Mouse (Mus musculus) MEL (cell line): ENCODE measurements at regions not wholly inside any gene's neighbourhood (a gene's known extent, or its start where the extent isn't known, plus 50 kb on each side); places are given as distances from the start of the nearest gene placed in this dataset.

Experiments
- DNase-seq: peaks from one replicate; pipeline ENCODE4 v3.0.0; 2011; ENCODE audit warnings: low read depth, low spot score
- H3K27ac ChIP-seq: 2 replicates; pipeline ENCODE4 v1.5.1; 2012; ENCODE audit warnings: low read depth, mild to moderate bottlenecking, control low read depth, low read length, moderate library complexity; ENCODE audit not compliant: control insufficient read depth
- H3K27me3 ChIP-seq, 2 experiments: fragments of 150-350 bp in 1 of 2; sonication (generic) in 1 of 2; 2 replicates each; pipeline ENCODE4 v1.6.1; 2012; ENCODE audit warnings: low read length in 2 of 2, mild to moderate bottlenecking in 2 of 2, improper control_type of control experiment in 1 of 2, moderate library complexity in 1 of 2; ENCODE audit not compliant: insufficient read depth in 2 of 2, control insufficient read depth in 1 of 2
- H3K36me3 ChIP-seq, 2 experiments: 2 replicates each; pipeline ENCODE4 v1.6.1; 2012 to 2014; ENCODE audit warnings: low read length in 2 of 2, improper control_type of control experiment in 1 of 2, inconsistent platforms in 1 of 2, mild to moderate bottlenecking in 1 of 2; ENCODE audit not compliant: insufficient read depth in 2 of 2, control insufficient read depth in 1 of 2
- H3K4me1 ChIP-seq, 2 experiments: fragments of 150-350 bp in 1 of 2; sonication (generic) in 1 of 2; 2 replicates each; pipeline ENCODE4 v1.6.1; 2012; ENCODE audit warnings: low read length in 2 of 2, improper control_type of control experiment in 1 of 2, mild to moderate bottlenecking in 1 of 2; ENCODE audit not compliant: insufficient read depth in 2 of 2, control insufficient read depth in 1 of 2
- H3K4me3 ChIP-seq, 2 experiments: fragments of 150-350 bp in 1 of 2; sonication (generic) in 1 of 2; 2 replicates each; pipeline ENCODE4 v1.5.1; 2012; ENCODE audit warnings: low read depth in 2 of 2, low read length in 2 of 2, mild to moderate bottlenecking in 2 of 2, moderate library complexity in 2 of 2, control low read depth in 1 of 2, improper control_type of control experiment in 1 of 2; ENCODE audit not compliant: control insufficient read depth in 1 of 2, insufficient read depth in 1 of 2
- H3K79me2 ChIP-seq: 2 replicates; pipeline ENCODE4 v1.6.1; 2012; ENCODE audit warnings: mild to moderate bottlenecking, low read length, moderate library complexity; ENCODE audit not compliant: control insufficient read depth, poor library complexity, insufficient read depth
- H3K9ac ChIP-seq: 2 replicates; pipeline ENCODE4 v1.6.1; 2012; ENCODE audit warnings: low read depth, mild to moderate bottlenecking, control low read depth, low read length, moderate library complexity; ENCODE audit not compliant: control insufficient read depth, poor library complexity, severe bottlenecking
- H3K9me3 ChIP-seq: fragments of 150-350 bp; sonication (generic); replicated peaks from 2 replicates; pipeline ENCODE4 v1.6.1; 2012; ENCODE audit warnings: mild to moderate bottlenecking, low read length, improper control_type of control experiment, moderate library complexity; ENCODE audit not compliant: insufficient read depth
- BHLHE40 ChIP-seq: IDR thresholded peaks from 2 replicates; pipeline ENCODE4 v1.6.1; 2012; ENCODE audit warnings: low read depth, mild to moderate bottlenecking, inconsistent platforms, low read length, improper control_type of control experiment, borderline replicate concordance
- CHD2 ChIP-seq: IDR thresholded peaks from 2 replicates; pipeline ENCODE4 v1.6.1; 2011; ENCODE audit warnings: low read length, improper control_type of control experiment
- CTCF ChIP-seq, 3 experiments: IDR thresholded peaks in 2 of 3; conservative IDR thresholded peaks in 1 of 3; 2 replicates each; pipeline ENCODE4 v1.5.1; 2011 to 2012; ENCODE audit warnings: low read length in 3 of 3, low read depth in 2 of 3, mild to moderate bottlenecking in 2 of 3, improper control_type of control experiment in 1 of 3, inconsistent platforms in 1 of 3, mixed read lengths in 1 of 3, moderate library complexity in 1 of 3; ENCODE audit not compliant: control insufficient read depth in 1 of 3, insufficient read depth in 1 of 3, poor library complexity in 1 of 3, severe bottlenecking in 1 of 3
- E2F4 ChIP-seq: IDR thresholded peaks from 2 replicates; pipeline ENCODE4 v1.6.1; 2011; ENCODE audit warnings: low read depth, low read length, improper control_type of control experiment, borderline replicate concordance
- HCFC1 ChIP-seq: IDR thresholded peaks from 2 replicates; pipeline ENCODE4 v1.6.1; 2012; ENCODE audit warnings: low read depth, mild to moderate bottlenecking, inconsistent platforms, low read length, improper control_type of control experiment, moderate library complexity
- KAT2A ChIP-seq: conservative IDR thresholded peaks from 2 replicates; pipeline ENCODE4 v1.6.1; 2012; ENCODE audit warnings: low read depth, low read length, improper control_type of control experiment, inconsistent platforms
- MEF2A ChIP-seq: IDR thresholded peaks from 2 replicates; pipeline ENCODE4 v1.6.1; 2014; ENCODE audit warnings: low read depth, mild to moderate bottlenecking, inconsistent platforms, low read length, improper control_type of control experiment; ENCODE audit not compliant: poor library complexity, insufficient replicate concordance, severe bottlenecking; ENCODE audit errors: extremely low read depth
- POLR2AphosphoS2 ChIP-seq: IDR thresholded peaks from 2 replicates; pipeline ENCODE4 v1.6.1; 2011; ENCODE audit warnings: low read length, improper control_type of control experiment
- POLR2AphosphoS5 ChIP-seq: IDR thresholded peaks from 2 replicates; pipeline ENCODE4 v1.6.1; 2012; ENCODE audit warnings: low read depth, borderline replicate concordance, mild to moderate bottlenecking, inconsistent platforms, low read length, moderate library complexity, mixed read lengths
- RAD21 ChIP-seq: IDR thresholded peaks from 2 replicates; pipeline ENCODE4 v1.6.1; 2011; ENCODE audit warnings: mild to moderate bottlenecking, low read depth, low read length, improper control_type of control experiment
- RCOR1 ChIP-seq: IDR thresholded peaks from 2 replicates; pipeline ENCODE4 v1.6.1; 2012; ENCODE audit warnings: low read depth, mild to moderate bottlenecking, inconsistent platforms, low read length, improper control_type of control experiment
- SIN3A ChIP-seq: IDR thresholded peaks from 2 replicates; pipeline ENCODE4 v1.6.1; 2012; ENCODE audit warnings: low read length, improper control_type of control experiment, inconsistent platforms
- SMC3 ChIP-seq: IDR thresholded peaks from 2 replicates; pipeline ENCODE4 v1.6.1; 2011; ENCODE audit warnings: low read depth, low read length, improper control_type of control experiment
- TAL1 ChIP-seq: IDR thresholded peaks from 2 replicates; pipeline ENCODE4 v1.6.1; 2012; ENCODE audit warnings: mild to moderate bottlenecking, inconsistent platforms, low read length, moderate library complexity, mixed read lengths
- TBP ChIP-seq: IDR thresholded peaks from 2 replicates; pipeline ENCODE4 v1.8.0; 2011; ENCODE audit warnings: low read depth, low read length, improper control_type of control experiment
- UBTF ChIP-seq: IDR thresholded peaks from 2 replicates; pipeline ENCODE4 v1.6.1; 2012; ENCODE audit warnings: low read depth, mild to moderate bottlenecking, inconsistent platforms, low read length, improper control_type of control experiment, moderate library complexity, borderline replicate concordance; ENCODE audit not compliant: insufficient read depth
- USF1 ChIP-seq: IDR thresholded peaks from 2 replicates; pipeline ENCODE4 v1.6.1; 2014; ENCODE audit warnings: low read depth, mild to moderate bottlenecking, inconsistent platforms, low read length, improper control_type of control experiment, moderate library complexity
- USF2 ChIP-seq, 2 experiments: IDR thresholded peaks; 2 replicates each; pipeline ENCODE4 v1.6.1; 2011 to 2012; ENCODE audit warnings: improper control_type of control experiment in 2 of 2, low read length in 2 of 2, borderline replicate concordance in 1 of 2, inconsistent platforms in 1 of 2, low read depth in 1 of 2, mild to moderate bottlenecking in 1 of 2; ENCODE audit not compliant: insufficient read depth in 1 of 2
- ZC3H11A ChIP-seq: IDR thresholded peaks from 2 replicates; pipeline ENCODE4 v1.6.1; 2012; ENCODE audit warnings: low read depth, mild to moderate bottlenecking, inconsistent platforms, low read length, improper control_type of control experiment
- ZKSCAN1 ChIP-seq: IDR thresholded peaks from 2 replicates; pipeline ENCODE4 v1.6.1; 2012; ENCODE audit warnings: low read depth, mild to moderate bottlenecking, inconsistent platforms, low read length, improper control_type of control experiment, moderate library complexity
- ZNF384 ChIP-seq: IDR thresholded peaks from 2 replicates; pipeline ENCODE4 v1.6.1; 2012; ENCODE audit warnings: low read depth, mild to moderate bottlenecking, inconsistent platforms, low read length, improper control_type of control experiment

DNA sequence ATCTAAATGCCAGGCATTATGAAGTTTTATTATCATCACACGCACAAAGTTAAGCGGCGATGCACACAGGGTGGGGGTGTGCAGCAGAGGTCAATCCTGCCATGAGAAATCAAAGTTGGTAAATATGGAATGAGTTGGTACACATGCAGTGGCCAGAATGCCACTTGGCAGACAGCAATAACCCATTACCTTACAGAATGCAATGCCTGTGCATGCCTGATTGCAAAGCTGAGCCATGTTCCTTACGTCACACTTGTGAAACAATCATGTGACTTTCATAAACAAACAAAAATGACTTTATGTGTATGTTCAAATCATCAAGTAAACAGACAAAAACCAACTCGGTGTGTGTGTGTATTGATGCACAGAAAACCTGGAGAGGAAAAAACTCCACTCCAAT, 208.5 kb upstream of the Mkln1 start:
- no peak for DNase-seq
- Histone ChIP-seq H3K36me3 (peaks cover 0 to 6% of the 10 kb centered on the region in 2 experiments; a peak in 2 of 4 replicates), H3K27me3 (no peaks in the 10 kb centered on the region)

DNA sequence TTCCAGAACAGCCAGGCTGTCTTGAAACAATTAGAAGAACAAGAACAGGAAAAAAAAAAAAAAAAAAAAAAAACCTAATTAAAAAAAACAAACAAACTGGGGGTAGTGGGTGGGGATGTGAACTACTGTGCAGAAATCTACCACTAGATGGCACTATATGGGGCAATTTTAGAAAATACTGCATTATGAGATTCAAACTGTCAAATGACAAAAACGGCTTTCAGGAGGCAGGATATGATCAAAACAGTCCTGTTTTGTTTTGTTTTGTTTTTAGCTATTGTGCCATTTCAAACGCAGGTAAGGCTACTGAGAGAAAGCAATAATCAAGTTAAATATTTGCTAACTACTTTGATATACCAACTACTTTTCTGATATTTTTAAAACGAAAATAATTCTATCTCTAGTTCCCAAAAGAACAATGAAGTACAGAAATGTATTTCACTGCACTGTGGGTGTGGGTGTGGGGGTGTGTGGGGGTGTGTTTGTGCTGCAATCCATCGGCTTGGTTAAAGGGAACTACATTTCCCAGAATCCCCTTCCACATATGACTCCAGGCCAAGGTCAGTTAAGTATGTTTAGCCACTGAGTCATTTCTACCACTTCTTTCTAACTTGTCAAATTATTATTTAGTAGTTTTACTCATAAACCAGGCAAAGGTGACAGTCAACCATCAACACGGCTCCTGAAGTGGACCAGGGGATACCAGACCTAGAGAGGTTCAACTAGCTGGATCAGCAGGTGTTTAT, 207.7 kb upstream of the Mkln1 start:
- peak; percentile 78 for DNase-seq
- Histone ChIP-seq H3K4me3 (peak overlapping the region; percentile 26 to 44; a peak in 3 of 4 replicates), H3K9ac (peak overlapping the region; percentile 33; the same call in 1 of the 2 replicates), H3K36me3 (peaks cover 0 to 6% of the 10 kb centered on the region in 2 experiments; a peak in 2 of 4 replicates)
- TF ChIP-seq E2F4, result no peak
- no peak for TF ChIP-seq ZKSCAN1
- peak; percentile 97 for TF ChIP-seq ZNF384
- peak; percentile 42; the same call in 1 of the 2 replicates for TF ChIP-seq ZC3H11A
- TF ChIP-seq RAD21, result peak; percentile 68
- TF ChIP-seq KAT2A, result peak; percentile 61; the same call in 1 of the 2 replicates
- TF ChIP-seq TBP, result no peak
- peak; percentile 64 for TF ChIP-seq SMC3
- peak; percentile 44; the same call in 1 of the 2 replicates for TF ChIP-seq USF1
- TF ChIP-seq CHD2, result no peak
- peak; percentile 67 for TF ChIP-seq SIN3A
- TF ChIP-seq CTCF (IDR thresholded peaks at IDR 0.05 in 2 of 3, conservative IDR thresholded peaks at IDR 0.05 in 1 of 3; ENCODE audit: control insufficient read depth in 1 of 3, insufficient read depth in 1 of 3, low read depth in 2 of 3, low read length in 3 of 3, poor library complexity in 1 of 3, severe bottlenecking in 1 of 3), result peak; percentile 13 to 75 (median 62); a peak in 5 of 6 replicates
- TF ChIP-seq HCFC1, result peak; percentile 92
- no peak for TF ChIP-seq POLR2AphosphoS2
- TF ChIP-seq MEF2A, result no peak
- TF ChIP-seq, all 39 proteins: peak for 9
- Histone ChIP-seq H3K4me1 (no peaks in the 10 kb centered on the region), H3K9me3 (no peaks in the 10 kb centered on the region), H3K27me3 (no peaks in the 10 kb centered on the region), H3K27ac (0 out of 2 replicates have a peak overlapping the region, but pooled peaks have one; percentile 27), H3K79me2 (peaks cover 3% of the 10 kb centered on the region; the same call in 1 of the 2 replicates)

More for the DNA sequence above, 208.5 kb upstream of the Mkln1 start:
- Histone ChIP-seq H3K27ac (no peak overlapping the region), H3K4me3 (no peak overlapping the region), H3K9me3 (no peaks in the 10 kb centered on the region), H3K79me2 (peaks cover 3% of the 10 kb centered on the region; the same call in 1 of the 2 replicates), H3K9ac (no peak overlapping the region), H3K4me1 (no peaks in the 10 kb centered on the region)
- TF ChIP-seq RCOR1 (no peak), ZNF384 (no peak), TAL1 (no peak), ZC3H11A (no peak), UBTF (no peak), HCFC1 (no peak), E2F4 (no peak), SMC3 (no peak), POLR2AphosphoS2 (no peak), USF2 (IDR thresholded peaks at IDR 0.05; ENCODE audit: borderline replicate concordance in 1 of 2, insufficient read depth in 1 of 2, low read depth in 1 of 2, low read length in 2 of 2) (no peak), POLR2AphosphoS5 (no peak), BHLHE40 (no peak)
